ENCODE assay signal across 8 mouse cellular contexts in the genomic region with DNA sequence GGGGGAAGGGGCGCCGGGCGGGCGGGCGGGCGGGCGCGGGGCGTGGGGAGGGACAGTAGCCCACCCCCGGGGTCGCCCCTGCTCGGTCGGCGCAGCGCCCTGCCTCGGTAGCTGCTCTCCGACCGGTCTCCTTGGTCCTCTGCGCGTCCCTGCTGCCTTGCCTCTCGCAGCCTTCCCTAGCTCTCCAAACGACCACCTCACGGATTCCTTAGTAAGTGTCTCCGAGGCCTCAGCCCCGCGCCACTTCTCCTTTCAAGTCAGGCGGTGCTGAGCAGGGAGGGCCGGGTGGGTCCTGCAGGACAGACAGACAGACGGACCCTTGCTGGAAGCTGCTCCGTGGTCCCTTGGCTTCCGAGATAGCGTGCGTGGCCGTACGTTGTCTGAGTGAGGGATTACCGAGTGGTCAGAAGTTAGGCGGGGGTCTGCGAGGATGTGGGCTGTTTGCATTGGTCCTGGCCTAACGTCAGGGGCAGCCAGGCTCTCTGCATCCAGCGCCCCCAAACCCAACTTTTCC. TPM values are rescaled to one million over a fixed set of nuclear protein-coding genes. Genes with fewer than 3 reads are reported as not detected.
DNase-seq lines count a peak whose midpoint lies in the region; ATAC-seq and TF ChIP-seq lines count a peak whose summit lies in the region.

No protein-coding gene starts in this region.

- peak; percentile 17 for DNase-seq in urinary bladder, postnatal 14 days (ENCODE audit: low spot score)
- DNase-seq in urinary bladder, adult 2 months (ENCODE audit: low spot score) = no peak
- DNase-seq in gastrocnemius, postnatal 14 days = peak; percentile 16
- DNase-seq in kidney, postnatal 10 days = peak; percentile 63
- DNase-seq in liver, postnatal 0 days = peak; percentile 59
- peak; percentile 40 for DNase-seq in thymus, adult 2 months

- H3K27ac ChIP-seq in cortical plate, adult 2 months (ENCODE audit: insufficient read depth, low read length) = peak overlapping the region; percentile 39; the same call in 1 of the 2 replicates
- H3K27ac ChIP-seq in liver, postnatal 0 days (ENCODE audit: low read depth) = peak overlapping the region; percentile 97
- peak overlapping the region; percentile 99 for H3K27ac ChIP-seq in neural tube, embryonic 14.5 days (ENCODE audit: low read depth, low read length)
- peak overlapping the region; percentile 56; the same call in 1 of the 2 replicates for H3K27ac ChIP-seq in thymus, adult 2 months (ENCODE audit: control insufficient read depth, insufficient read depth, low read length)

- H3K4me3 ChIP-seq in cortical plate, adult 2 months (ENCODE audit: insufficient read depth, low read length) = peak overlapping the region; percentile 98
- peak overlapping the region; percentile 97 for H3K4me3 ChIP-seq in liver, postnatal 0 days (ENCODE audit: low read depth, low read length)
- peak overlapping the region; percentile 81 for H3K4me3 ChIP-seq in neural tube, embryonic 14.5 days (ENCODE audit: low read depth, low read length)
- peak overlapping the region; percentile 98 for H3K4me3 ChIP-seq in thymus, adult 2 months (ENCODE audit: control insufficient read depth, insufficient read depth, low read length)

- under 1% methylated on average over 32 of the region's 40 CpGs for WGBS in liver, postnatal 0 days (ENCODE audit: insufficient replicate concordance)
- WGBS in neural tube, embryonic 14.5 days = under 1% methylated on average over 30 of the region's 40 CpGs
- WGBS in thymus, adult 2 months = under 1% methylated on average over 40 of the region's 40 CpGs

- H3K4me1 ChIP-seq in cortical plate, adult 2 months (ENCODE audit: control insufficient read depth, insufficient read depth, low read length) = peaks cover 6% of the 10 kb centered on the region
- H3K4me1 ChIP-seq in liver, postnatal 0 days (ENCODE audit: insufficient read depth) = peaks cover 9% of the 10 kb centered on the region; the same call in 1 of the 2 replicates
- H3K4me1 ChIP-seq in neural tube, embryonic 14.5 days (ENCODE audit: control insufficient read depth, insufficient read depth, low read length) = peaks cover 24% of the 10 kb centered on the region
- peaks cover 3% of the 10 kb centered on the region for H3K4me1 ChIP-seq in thymus, adult 2 months (replicated peaks; ENCODE audit: control insufficient read depth, insufficient read depth, low read length)

- no peaks in the 10 kb centered on the region for H3K9me3 ChIP-seq in liver, postnatal 0 days (ENCODE audit: low read length)
- no peaks in the 10 kb centered on the region for H3K9me3 ChIP-seq in neural tube, embryonic 14.5 days (ENCODE audit: control insufficient read depth, low read length)

- ATAC-seq in liver, postnatal 0 days = peak; percentile 77
- peak; percentile 89 for ATAC-seq in neural tube, embryonic 14.5 days (ENCODE audit: low read depth)

- TF ChIP-seq EP300 in liver, postnatal 0 days (IDR thresholded peaks at IDR 0.05; ENCODE audit: low read depth) = no peak

- no peaks in the 10 kb centered on the region for H3K27me3 ChIP-seq in liver, postnatal 0 days (ENCODE audit: insufficient read depth, low read length)
- H3K27me3 ChIP-seq in neural tube, embryonic 14.5 days (ENCODE audit: control insufficient read depth, insufficient read depth, low read length) = no peaks in the 10 kb centered on the region
- H3K27me3 ChIP-seq in thymus, adult 2 months (ENCODE audit: control insufficient read depth, insufficient read depth, low read length) = no peaks in the 10 kb centered on the region

- intact Hi-C loops in gastrocnemius, postnatal 14 days (cut with DNase I; ENCODE audit: low total_unique reads) = no loop called here

- peak overlapping the region; percentile 96 for H3K4me2 ChIP-seq in liver, postnatal 0 days (ENCODE audit: low read depth, low read length)
- H3K4me2 ChIP-seq in neural tube, embryonic 14.5 days (ENCODE audit: low read depth, low read length) = peak overlapping the region; percentile 81

- 0 out of 2 replicates have a peak, but pooled peaks cover 4% of the 10 kb centered on the region for H3K36me3 ChIP-seq in liver, postnatal 0 days (replicated peaks; ENCODE audit: insufficient read depth, low read length)
- H3K36me3 ChIP-seq in neural tube, embryonic 14.5 days (ENCODE audit: control insufficient read depth, insufficient read depth, low read length) = peaks cover 4% of the 10 kb centered on the region; the same call in 1 of the 2 replicates
- peaks cover 15% of the 10 kb centered on the region; the same call in 1 of the 2 replicates for H3K36me3 ChIP-seq in thymus, adult 2 months (ENCODE audit: control insufficient read depth, insufficient read depth, low read length)

- peak overlapping the region; percentile 99 for H3K9ac ChIP-seq in liver, postnatal 0 days (replicated peaks)
- H3K9ac ChIP-seq in neural tube, embryonic 14.5 days (replicated peaks; ENCODE audit: low read depth, low read length) = peak overlapping the region; percentile 99

- 0 out of 2 replicates have a peak, but pooled peaks have one; percentile 10 for TF ChIP-seq POLR2A in cortical plate, adult 2 months (IDR thresholded peaks at IDR 0.05; ENCODE audit: extremely low read depth, insufficient read depth, low read length)
- TF ChIP-seq POLR2A in thymus, adult 2 months (IDR thresholded peaks at IDR 0.05; ENCODE audit: control insufficient read depth, extremely low read depth, insufficient read depth, low read length, poor library complexity) = no peak

- TF ChIP-seq CTCF in cortical plate, adult 2 months (IDR thresholded peaks at IDR 0.05; ENCODE audit: extremely low read depth, insufficient read depth, low read length) = no peak
- TF ChIP-seq CTCF in liver, postnatal 0 days (IDR thresholded peaks at IDR 0.05; ENCODE audit: low read depth) = no peak
- no peak for TF ChIP-seq CTCF in thymus, adult 2 months (IDR thresholded peaks at IDR 0.05; ENCODE audit: borderline replicate concordance, control insufficient read depth, extremely low read depth, insufficient read depth, low read length, poor library complexity)

RNA-seq across cellular contexts. Expression of gene Phf14, which starts 18.5 kb away (rescaled TPM):
- polyA plus RNA-seq in urinary bladder, adult 2 months (2012; rRNA removed) = 24.7 and 25.1 TPM in 2 replicates
- 47.8 and 50.5 TPM in 2 replicates for polyA plus RNA-seq in cortical plate, adult 2 months (2012; rRNA removed)
- total RNA-seq in gastrocnemius, postnatal 14 days (2021) = 10 to 100 TPM; 24.6 to 25.9 TPM
- polyA plus RNA-seq in liver, postnatal 0 days (2015; fragmentation: Nextera tagmentation; extraction: Ambion mirVana) = 21.7 and 23.6 TPM in 2 replicates
- 107 and 125 TPM in 2 replicates for polyA plus RNA-seq in neural tube, embryonic 14.5 days (2014; fragmentation: Nextera tagmentation; extraction: Ambion mirVana)
- polyA plus RNA-seq in thymus, adult 2 months (2012; rRNA removed) = 9.3 and 9.6 TPM in 2 replicates

RNA-seq across cellular contexts. Expression of gene Ndufa4, which starts 18.8 kb away (rescaled TPM):
- polyA plus RNA-seq in urinary bladder, adult 2 months (2012; rRNA removed) = 769 and 991 TPM in 2 replicates
- polyA plus RNA-seq in cortical plate, adult 2 months (2012; rRNA removed) = 1,000 and 1,080 TPM in 2 replicates
- total RNA-seq in gastrocnemius, postnatal 14 days (2021) = 1,000 to 10,000 TPM; 1,137 to 1,327 TPM
- polyA plus RNA-seq in liver, postnatal 0 days (2015; fragmentation: Nextera tagmentation; extraction: Ambion mirVana) = 1,068 and 1,104 TPM in 2 replicates
- 1,211 and 1,550 TPM in 2 replicates for polyA plus RNA-seq in neural tube, embryonic 14.5 days (2014; fragmentation: Nextera tagmentation; extraction: Ambion mirVana)
- 417 and 560 TPM in 2 replicates for polyA plus RNA-seq in thymus, adult 2 months (2012; rRNA removed)

Comparison
In these comparisons a context has a peak if more than half of its experiments do, and no peak if none do; other contexts are left out.
1. H3K27ac ChIP-seq: peak in every context shown above with its lines; median percentile 99 in neural tube, embryonic 14.5 days; 97 in liver, postnatal 0 days; 56 in thymus, adult 2 months; 39 in cortical plate, adult 2 months.